Mouse (Mus musculus) adrenal gland (tissue): ENCODE data around the gene Efcc1.

Source experiments
- intact Hi-C: fragments of 180-260 bp; cut with DNase I; formaldehyde crosslinking; loops from one replicate; pipeline ENCODE4 v1.15.1; 2025

Efcc1 gene

GRCm38 (mm10) chr6:87743281-87743680 lies 12.6 kb downstream of the Efcc1 start:
- intact Hi-C loops, result no loop called here

DNA sequence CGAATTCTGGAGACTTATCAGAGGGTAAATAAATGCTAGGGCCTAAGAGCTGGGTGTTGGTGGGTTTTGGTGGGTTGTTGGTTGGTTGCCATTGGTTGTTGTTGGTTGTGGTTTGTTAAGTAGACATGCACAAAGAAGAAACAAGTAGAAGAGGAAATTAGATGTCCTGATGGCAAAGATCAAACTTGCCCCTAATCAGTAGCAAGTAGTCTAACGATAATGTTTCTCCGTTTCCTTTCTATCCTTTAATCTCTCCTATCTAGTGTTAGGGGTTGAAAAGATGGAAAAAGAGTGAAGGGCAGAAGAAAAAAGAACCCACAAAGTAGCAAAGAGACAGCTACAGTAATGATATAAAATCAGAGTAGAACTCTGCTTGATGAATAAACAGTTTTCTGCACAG lies 14.0 kb downstream of the Efcc1 start:
- intact Hi-C loops, result no loop called here

- intact Hi-C loops, result no loop called here
These were observed 14.6 kb downstream of the Efcc1 start for GRCm38 (mm10) chr6:87745301-87745700.

DNA sequence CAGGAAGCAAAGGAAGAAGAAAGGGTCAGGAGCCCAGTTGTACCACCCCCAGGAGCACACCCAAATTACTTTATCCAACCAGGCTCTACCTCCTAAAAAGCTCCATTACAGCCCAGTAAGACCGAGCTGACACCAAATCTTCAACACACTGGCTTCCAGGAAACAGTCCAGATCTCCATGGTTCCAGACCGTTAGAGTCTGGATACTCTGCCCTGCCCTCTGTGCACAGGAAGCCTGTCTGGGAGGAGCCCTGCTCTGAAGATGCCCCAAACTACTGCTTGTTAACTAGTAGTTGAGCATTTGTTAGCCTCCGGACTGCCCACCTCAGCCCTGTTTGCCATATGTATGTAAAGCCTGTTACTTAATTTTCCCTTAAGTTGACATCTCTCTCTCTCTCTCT lies 15.4 kb downstream of the Efcc1 start:
- intact Hi-C loops, result no loop called here

- intact Hi-C loops, result no loop called here
These were observed 16.2 kb downstream of the Efcc1 start for GRCm38 (mm10) chr6:87746849-87747248.

DNA sequence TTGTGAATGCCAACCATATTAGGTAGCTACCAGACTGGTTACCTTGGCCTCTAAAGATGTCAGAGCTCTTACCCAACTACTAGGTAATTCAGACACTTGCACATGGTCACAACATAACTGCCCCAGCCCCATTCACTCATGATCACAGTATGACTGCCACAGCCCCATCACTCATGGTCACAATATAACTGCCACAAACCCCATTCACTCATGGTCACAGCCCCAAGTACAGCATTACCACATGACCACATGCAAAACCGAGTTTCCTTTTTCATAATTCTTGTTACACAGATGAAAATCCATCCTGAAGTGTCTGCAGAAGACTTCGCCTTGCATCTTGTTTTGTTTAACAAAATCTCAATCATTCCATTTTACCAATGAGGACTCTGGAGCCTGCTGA lies 17.4 kb downstream of the Efcc1 start:
- intact Hi-C loops, result no loop called here

DNA sequence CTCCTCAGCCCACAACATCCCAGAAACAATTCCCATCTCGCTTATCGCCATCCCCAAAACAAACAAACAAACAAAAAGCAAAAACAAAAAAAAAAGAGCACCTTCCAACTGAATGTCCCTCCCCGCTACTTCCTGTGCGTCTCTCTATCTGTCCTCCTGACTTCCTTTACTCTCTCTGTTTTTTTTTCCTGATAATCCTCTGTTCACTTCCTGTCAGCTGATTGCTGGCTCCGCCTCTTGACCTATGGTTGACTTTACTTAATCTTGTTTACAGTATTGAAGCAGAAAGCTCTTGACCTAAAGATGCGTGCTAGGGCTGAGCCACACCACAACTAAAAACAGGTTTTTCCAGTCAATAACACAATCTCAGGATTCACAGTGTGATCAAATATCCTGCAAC lies 17.9 kb downstream of the Efcc1 start:
- intact Hi-C loops, result no loop called here

GRCm38 (mm10) chr6:87750184-87750910 lies 19.7 kb downstream of the Efcc1 start:
- intact Hi-C loops, result no loop called here

- intact Hi-C loops, result no loop called here
These were observed 20.9 kb downstream of the Efcc1 start for GRCm38 (mm10) chr6:87751574-87751973.

DNA sequence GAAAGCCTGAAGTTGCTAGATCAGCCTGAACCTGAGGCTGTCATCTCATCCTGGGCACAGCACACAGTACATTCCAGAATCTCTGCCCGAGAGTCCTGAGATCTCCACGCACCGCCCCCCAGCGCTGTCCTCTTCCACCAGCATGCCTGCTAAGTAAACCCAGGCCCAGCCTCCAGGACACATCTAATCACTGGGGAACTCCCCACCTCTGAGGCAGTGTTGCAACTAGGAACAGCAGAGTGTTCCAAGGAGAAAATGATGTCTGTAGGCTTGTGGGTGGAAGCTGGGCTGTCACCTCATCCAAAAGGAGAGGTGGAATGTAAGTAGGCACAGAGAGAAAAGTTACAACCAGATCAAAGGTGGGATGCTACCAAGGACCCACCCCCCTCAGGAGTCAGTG lies 24.5 kb downstream of the Efcc1 start:
- intact Hi-C loops, result no loop called here

- intact Hi-C loops, result no loop called here
These were observed 26.2 kb downstream of the Efcc1 start for GRCm38 (mm10) chr6:87756896-87757295.

GRCm38 (mm10) chr6:87759404-87759803 lies 28.7 kb downstream of the Efcc1 start:
- intact Hi-C loops, result no loop called here

GRCm38 (mm10) chr6:87759850-87760249 lies 29.2 kb downstream of the Efcc1 start:
- intact Hi-C loops, result loop anchor here (5.0 to 10.0 kb wide), 2 partner anchors 77 to 235 kb away; partner anchors contain the start of genes Gm45140 and Isy1

DNA sequence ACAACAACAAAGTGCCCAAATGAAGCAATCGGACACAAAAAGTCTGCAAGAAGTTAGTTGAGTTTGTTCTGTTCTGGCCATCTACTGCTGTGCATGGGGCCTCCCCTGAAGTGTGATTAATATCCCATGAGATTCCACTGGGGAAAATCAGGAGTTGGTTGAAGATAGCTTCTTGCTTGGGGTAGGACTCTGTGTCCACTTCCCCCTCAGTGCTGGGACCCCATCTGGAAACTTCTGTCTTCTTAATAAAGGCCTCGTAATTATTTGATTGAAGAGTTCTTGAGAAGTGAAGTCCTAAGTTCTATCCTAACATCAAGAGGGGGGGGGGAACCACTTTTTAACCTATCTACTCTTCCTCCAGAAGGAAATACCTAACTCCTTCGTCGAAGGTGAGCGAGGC lies 31.5 kb downstream of the Efcc1 start:
- intact Hi-C loops, result loop anchor here (5.0 to 10.0 kb wide), 2 partner anchors 75 to 233 kb away; partner anchors contain the start of genes Gm45140 and Isy1

- intact Hi-C loops, result loop anchor here (5.0 to 10.0 kb wide), 2 partner anchors 74 to 231 kb away; partner anchors contain the start of genes Gm45140 and Isy1
These were observed 33.0 kb downstream of the Efcc1 start for GRCm38 (mm10) chr6:87763376-87764280.

DNA sequence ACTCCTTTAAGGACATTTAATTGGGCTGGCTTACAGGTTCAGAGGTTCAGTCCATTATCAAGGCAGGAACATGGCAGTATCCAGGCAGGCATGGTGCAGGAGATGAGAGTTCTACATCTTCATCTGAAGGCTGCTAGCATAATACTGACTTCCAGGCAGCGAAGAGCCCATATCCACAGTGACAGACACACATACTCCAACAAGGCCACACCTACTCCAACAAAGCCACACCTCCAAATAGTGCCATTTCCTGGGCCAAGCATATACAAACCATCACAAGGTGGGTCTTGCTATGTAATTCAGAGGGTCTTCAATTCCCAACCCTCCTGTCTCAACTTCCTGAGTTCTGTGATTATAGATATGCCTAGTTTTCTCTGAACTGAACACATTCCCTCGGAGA lies 33.6 kb downstream of the Efcc1 start:
- intact Hi-C loops, result loop anchor here (5.0 to 10.0 kb wide), 2 partner anchors 73 to 231 kb away; partner anchors contain the start of genes Gm45140 and Isy1

- intact Hi-C loops, result loop anchor here (5.0 kb wide), 1 partner anchor 37 kb away; no protein-coding TSS in a partner anchor
These were observed 40.0 kb downstream of the Efcc1 start for GRCm38 (mm10) chr6:87770626-87771025.

GRCm38 (mm10) chr6:87774466-87774865 lies 43.8 kb downstream of the Efcc1 start:
- intact Hi-C loops, result loop anchor here (5.0 kb wide), 1 partner anchor 33 kb away; no protein-coding TSS in a partner anchor

DNA sequence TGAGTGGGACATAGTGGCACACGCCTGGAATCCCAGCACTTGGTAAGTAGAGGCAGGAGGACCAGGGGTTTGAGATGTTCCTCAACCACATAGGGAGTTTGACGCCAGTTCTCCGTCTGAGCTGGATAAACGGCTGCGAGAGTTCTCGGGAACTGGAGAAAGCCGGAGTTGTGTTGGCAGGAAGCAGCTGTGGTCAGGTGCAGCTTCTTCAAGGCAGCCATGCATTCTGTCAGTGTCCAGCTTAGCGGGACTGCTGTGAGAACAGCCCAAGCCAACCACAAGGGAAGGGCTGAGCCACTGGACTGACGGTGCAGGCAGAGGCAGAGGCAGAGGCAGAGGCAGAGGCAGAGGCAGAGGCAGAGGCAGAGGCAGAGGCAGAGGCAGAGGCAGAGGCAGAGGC lies 44.2 kb downstream of the Efcc1 start:
- intact Hi-C loops, result loop anchor here (5.0 kb wide), 1 partner anchor 32 kb away; no protein-coding TSS in a partner anchor

DNA sequence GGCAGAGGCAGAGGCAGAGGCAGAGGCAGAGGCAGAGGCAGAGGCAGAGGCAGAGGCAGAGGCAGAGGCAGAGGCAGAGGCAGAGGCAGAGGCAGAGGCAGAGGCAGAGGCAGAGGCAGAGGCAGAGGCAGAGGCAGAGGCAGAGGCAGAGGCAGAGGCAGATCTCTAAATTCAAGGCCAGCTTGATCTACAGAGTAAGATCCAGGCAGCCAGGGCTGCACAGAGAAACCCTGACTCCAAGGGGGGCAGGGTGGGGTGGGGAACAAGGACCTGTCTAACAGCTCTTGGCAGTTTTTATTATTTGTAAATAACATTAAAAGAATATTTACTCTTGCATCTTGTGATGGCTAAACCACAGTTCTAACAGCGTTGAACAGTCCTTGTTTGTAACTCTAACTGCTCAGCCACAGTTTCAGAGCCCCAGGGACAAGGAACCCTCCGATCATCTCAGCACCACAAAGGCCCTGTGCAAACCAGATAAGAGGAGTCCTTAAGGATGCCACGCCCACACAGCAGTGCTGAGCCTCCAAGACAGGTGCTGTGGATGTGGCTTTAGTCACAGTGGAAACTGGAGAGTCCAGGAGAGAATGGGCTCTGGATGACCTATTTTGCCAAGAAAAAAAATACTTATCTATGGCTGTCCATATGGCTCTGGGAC lies 45.0 kb downstream of the Efcc1 start:
- intact Hi-C loops, result no loop called here

- intact Hi-C loops, result no loop called here
These were observed 46.0 kb downstream of the Efcc1 start for GRCm38 (mm10) chr6:87776663-87777062.
